ENCODE assay signal across 19 mouse cellular contexts in genomic region chr3:82405830-82406229, GRCm38 (mm10). TPM values are rescaled to one million over a fixed set of nuclear protein-coding genes. Genes with fewer than 3 reads are reported as not detected.
A peak's percentile ranks its signal among the peaks of the same experiment; 100 is the strongest.
DNase-seq lines count a peak whose midpoint lies in the region; ATAC-seq lines count a peak whose summit lies in the region.
"Had no signal": no experiment of that assay in that cellular context is flagged by ENCODE, and none has a peak within 500 bp of the region (broad histone marks: within the 10 kb centered on the region; RNA-seq: fewer than 3 reads in every experiment).

No protein-coding gene starts in this region.

- H3K27me3 ChIP-seq in forebrain, embryonic 14.5 days (replicated peaks; ENCODE audit: control insufficient read depth, insufficient read depth, low read length) = no peaks in the 10 kb centered on the region
- no peaks in the 10 kb centered on the region for H3K27me3 ChIP-seq in forebrain, embryonic 12.5 days
- H3K27me3 ChIP-seq: heart, embryonic 12.5 days; midbrain, embryonic 15.5 days; neural tube, embryonic 12.5 days had no signal

- intact Hi-C loops in left cerebral cortex, postnatal 4 days (cut with DNase I) = loop anchor here (2.0 kb wide), 1 partner anchor 451 kb away; no protein-coding TSS in a partner anchor
- intact Hi-C loops in left cerebral cortex, postnatal 10 days (cut with DNase I) = no loop called here

- H3K4me2 ChIP-seq in forebrain, embryonic 14.5 days (ENCODE audit: low read length) = no peak overlapping the region
- H3K4me2 ChIP-seq in forebrain, embryonic 12.5 days = no peak overlapping the region
- H3K4me2 ChIP-seq: heart, embryonic 12.5 days; midbrain, embryonic 15.5 days; neural tube, embryonic 12.5 days had no signal

- H3K36me3 ChIP-seq in forebrain, embryonic 14.5 days (ENCODE audit: control insufficient read depth, insufficient read depth, low read length) = no peaks in the 10 kb centered on the region
- no peaks in the 10 kb centered on the region for H3K36me3 ChIP-seq in forebrain, embryonic 12.5 days (replicated peaks)
- H3K36me3 ChIP-seq: heart, embryonic 12.5 days; midbrain, embryonic 15.5 days; neural tube, embryonic 12.5 days had no signal

- no peak overlapping the region for H3K9ac ChIP-seq in forebrain, embryonic 14.5 days (ENCODE audit: low read length)
- H3K9ac ChIP-seq in forebrain, embryonic 12.5 days = no peak overlapping the region
- H3K9ac ChIP-seq: heart, embryonic 12.5 days; midbrain, embryonic 15.5 days; neural tube, embryonic 12.5 days had no signal

- WGBS in forebrain, embryonic 14.5 days = 82% methylated on average over 6 of the region's 6 CpGs
- 91% methylated on average over 6 of the region's 6 CpGs for WGBS in forebrain, embryonic 12.5 days

- H3K4me3 ChIP-seq in forebrain, embryonic 14.5 days (ENCODE audit: low read depth, low read length) = no peak overlapping the region
- H3K4me3 ChIP-seq in forebrain, embryonic 12.5 days (replicated peaks) = no peak overlapping the region
- H3K4me3 ChIP-seq: heart, embryonic 12.5 days; midbrain, embryonic 15.5 days; neural tube, embryonic 12.5 days had no signal

- no peak overlapping the region for H3K27ac ChIP-seq in forebrain, embryonic 14.5 days (ENCODE audit: low read depth, low read length)
- no peak overlapping the region for H3K27ac ChIP-seq in forebrain, embryonic 12.5 days
- H3K27ac ChIP-seq: kidney, postnatal 0 days; midbrain, embryonic 15.5 days; neural tube, embryonic 12.5 days had no signal

- ATAC-seq in forebrain, embryonic 14.5 days = peak; percentile 27; the same call in 1 of the 2 replicates
- ATAC-seq in forebrain, embryonic 12.5 days (ENCODE audit: low FRiP score) = no peak
- ATAC-seq: inflammation-experienced regulatory T-cells, adult 6 months had no signal

- no peak for DNase-seq in forebrain, embryonic 14.5 days (ENCODE audit: low spot score)
- peak; percentile 9 for DNase-seq in left cerebral cortex, postnatal 4 days
- no peak for DNase-seq in left cerebral cortex, postnatal 10 days (ENCODE audit: extremely low spot score in 1 of 2, low spot score in 2 of 2)
- DNase-seq in cerebellum, postnatal 25 days = peak; percentile 34 to 41
- DNase-seq in adrenal gland, adult 2 months = no peak
- no peak for DNase-seq in yolk sac, embryonic 10.5 days (ENCODE audit: low spot score)
- DNase-seq: adrenal gland, postnatal 10 days; gastrocnemius, postnatal 14 days; heart, adult 11 months; heart, postnatal 10 days; kidney, adult 2 months; lung, postnatal 4 days had no signal

- H3K4me1 ChIP-seq in forebrain, embryonic 14.5 days (ENCODE audit: control insufficient read depth, insufficient read depth, low read length) = no peaks in the 10 kb centered on the region
- H3K4me1 ChIP-seq in forebrain, embryonic 12.5 days = no peaks in the 10 kb centered on the region
- H3K4me1 ChIP-seq: heart, embryonic 12.5 days; midbrain, embryonic 15.5 days; neural tube, embryonic 12.5 days had no signal

- no peaks in the 10 kb centered on the region for H3K9me3 ChIP-seq in forebrain, embryonic 14.5 days (replicated peaks; ENCODE audit: control insufficient read depth, low read length)
- H3K9me3 ChIP-seq in forebrain, embryonic 12.5 days = no peaks in the 10 kb centered on the region
- H3K9me3 ChIP-seq: heart, embryonic 12.5 days; midbrain, embryonic 15.5 days; neural tube, embryonic 12.5 days had no signal

RNA-seq across cellular contexts. Expression of gene Map9, which starts 48.0 kb away (rescaled TPM):
- polyA plus RNA-seq in forebrain, embryonic 14.5 days (2014; fragmentation: Nextera tagmentation; extraction: Ambion mirVana) = 66.1 and 89.6 TPM in 2 replicates
- 25.1 and 28.3 TPM in 2 replicates for polyA plus RNA-seq in forebrain, embryonic 12.5 days (2016; fragmentation: Nextera tagmentation; extraction: Ambion mirVana)
- total RNA-seq in left cerebral cortex, postnatal 4 days (2021) = 100 to 1,000 TPM; 145 to 155 TPM
- 100 to 1,000 TPM; 133 to 144 TPM for total RNA-seq in left cerebral cortex, postnatal 10 days (2021)
- 1 to 10 TPM; 4.5 to 6.7 TPM for total RNA-seq in adrenal gland, adult 2 months (2021)
- polyA plus RNA-seq in adrenal gland, adult 2 months (2012; rRNA removed) = 0.42 and 0.47 TPM in 2 replicates
- total RNA-seq: MEL had no signal

Comparison
In these comparisons a context has a peak if more than half of its experiments do, and no peak if none do; other contexts are left out.
1. DNase-seq: peak in left cerebral cortex, postnatal 4 days (single experiment) and cerebellum, postnatal 25 days (2 of 2); none in forebrain, embryonic 14.5 days (single experiment), left cerebral cortex, postnatal 10 days (0 of 2), adrenal gland, adult 2 months (single experiment) and yolk sac, embryonic 10.5 days (single experiment).
2. RNA of gene Map9, which starts 48.0 kb away (total RNA-seq): 145 to 155 TPM in left cerebral cortex, postnatal 4 days and 133 to 144 TPM in left cerebral cortex, postnatal 10 days; 4.5 to 6.7 TPM in adrenal gland, adult 2 months; every median in the first group is over 10 times any median in the second.